Mouse (Mus musculus) liver, embryonic 15.5 days (tissue): Measurements from ENCODE around the gene 4921504E06Rik. TPM values are rescaled to one million over a fixed set of nuclear protein-coding genes. Genes with fewer than 3 reads are reported as not detected.

ENCODE experiments used
- ATAC-seq: fragments of 200-750 bp; cut with Nextera tagmentation; 2 replicates; pipeline ENCODE4 v1.8.0; 2017; ENCODE audit warnings: moderate number of reproducible peaks, mild to moderate bottlenecking, moderate library complexity; ENCODE audit not compliant: insufficient read depth
- H3K27ac ChIP-seq: fragments of 300-500 bp; sonication (generic); replicated peaks from 2 replicates; pipeline ENCODE4 v1.5.1; 2015; ENCODE audit warnings: mild to moderate bottlenecking, inconsistent platforms
- H3K27me3 ChIP-seq: fragments of 300-500 bp; sonication (generic); 2 replicates; pipeline ENCODE4 v1.6.1; 2015; ENCODE audit warnings: mild to moderate bottlenecking, inconsistent platforms
- H3K36me3 ChIP-seq: fragments of 300-500 bp; sonication (generic); replicated peaks from 2 replicates; pipeline ENCODE4 v1.6.1; 2015; ENCODE audit warnings: moderate library complexity, mild to moderate bottlenecking, inconsistent platforms
- H3K4me1 ChIP-seq: fragments of 300-500 bp; sonication (generic); replicated peaks from 2 replicates; pipeline ENCODE4 v1.6.1; 2015; ENCODE audit warnings: inconsistent platforms
- H3K4me2 ChIP-seq: fragments of 300-500 bp; sonication (generic); 2 replicates; pipeline ENCODE4 v1.6.1; 2015; ENCODE audit warnings: moderate library complexity, mild to moderate bottlenecking, inconsistent platforms
- H3K4me3 ChIP-seq: fragments of 300-500 bp; sonication (generic); replicated peaks from 2 replicates; pipeline ENCODE4 v1.5.1; 2015; ENCODE audit warnings: mild to moderate bottlenecking, inconsistent platforms
- H3K9ac ChIP-seq: fragments of 300-500 bp; sonication (generic); 2 replicates; pipeline ENCODE4 v1.6.1; 2015; ENCODE audit warnings: moderate library complexity, mild to moderate bottlenecking, inconsistent platforms
- H3K9me3 ChIP-seq: fragments of 300-500 bp; sonication (generic); replicated peaks from 2 replicates; pipeline ENCODE4 v1.6.1; 2016; ENCODE audit warnings: inconsistent platforms
- WGBS: fragments of 180-500 bp; shearing (Covaris S2); methylation state at CpG from one replicate; pipeline ENCODE4 v1.1.7; 2015; ENCODE audit warnings: mixed read lengths; ENCODE audit not compliant: insufficient replicate concordance; 5-methylcytosine and 5-hydroxymethylcytosine counted together
- polyA plus RNA-seq: library from polyadenylated mRNA; unstranded; fragments of >200 nt; fragmentation: Nextera tagmentation; extraction: Ambion mirVana; gene quantifications from 2 replicates; pipeline ENCODE4 v1.2.1, GENCODE M21; 2015

The 4921504E06Rik gene
- polyA plus RNA-seq, 1 experiment from 2014 or later, result not detected

GRCm38 (mm10) chr2:19444931-19445831 lies 108.5 kb downstream of the 4921504E06Rik start, which contains the start of gene Ptf1a:
Gene Ptf1a (plus strand): TSS chr2:19445663.
- Histone ChIP-seq H3K36me3 (no peaks in the 10 kb centered on the region), H3K4me2 (no peak within 1 kb of the TSS), H3K27ac (no peak within 1 kb of the TSS), H3K4me3 (no peak within 1 kb of the TSS), H3K9me3 (no peaks in the 10 kb centered on the region), H3K9ac (no peak within 1 kb of the TSS), H3K27me3 (peaks cover 89% of the 10 kb centered on the region), H3K4me1 (no peaks in the 10 kb centered on the region)
- ATAC-seq, result no peak
- 1% methylated on average over 53 of the region's 53 CpGs for WGBS

GRCm38 (mm10) chr2:19444346-19444745 lies 109.4 kb downstream of the 4921504E06Rik start:
- no peak overlapping the region for H3K27ac ChIP-seq
- no peak overlapping the region for H3K4me2 ChIP-seq
- no peak overlapping the region for H3K4me3 ChIP-seq
- no peaks in the 10 kb centered on the region for H3K36me3 ChIP-seq
- H3K27me3 ChIP-seq, result peaks cover 80% of the 10 kb centered on the region
- 4% methylated on average over 9 of the region's 9 CpGs for WGBS
- ATAC-seq, result no peak
- no peak overlapping the region for H3K9ac ChIP-seq
- no peaks in the 10 kb centered on the region for H3K9me3 ChIP-seq
- no peaks in the 10 kb centered on the region for H3K4me1 ChIP-seq

- ATAC-seq, result no peak
- H3K4me2 ChIP-seq, result no peak overlapping the region
- H3K4me3 ChIP-seq, result no peak overlapping the region
- H3K27me3 ChIP-seq, result peaks cover 76% of the 10 kb centered on the region
- H3K27ac ChIP-seq, result no peak overlapping the region
- no peaks in the 10 kb centered on the region for H3K36me3 ChIP-seq
- no peaks in the 10 kb centered on the region for H3K9me3 ChIP-seq
- 6% methylated on average over 41 of the region's 41 CpGs for WGBS
- no peaks in the 10 kb centered on the region for H3K4me1 ChIP-seq
- H3K9ac ChIP-seq, result no peak overlapping the region
These were observed 121.9 kb downstream of the 4921504E06Rik start for GRCm38 (mm10) chr2:19431614-19432323.

DNA sequence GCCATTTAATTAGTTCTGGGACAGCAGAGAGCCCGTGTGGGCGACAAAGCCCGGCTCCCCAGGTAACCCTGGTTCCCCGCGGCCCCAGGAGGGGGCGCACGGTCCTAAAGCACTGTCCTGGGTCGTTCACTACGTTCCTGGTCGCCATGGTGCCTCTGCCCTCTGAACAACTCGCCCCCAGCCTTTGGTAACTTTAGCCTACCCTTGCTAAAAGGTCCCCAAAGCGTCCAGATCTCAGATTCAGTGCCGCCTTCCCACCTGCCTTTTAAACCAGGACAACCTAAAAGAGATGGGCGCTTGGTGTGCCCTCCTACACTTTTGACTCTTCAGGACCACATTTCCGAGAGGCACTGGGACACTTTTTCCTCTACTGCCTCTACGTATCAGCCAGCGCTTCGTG lies 122.5 kb downstream of the 4921504E06Rik start:
- Histone ChIP-seq H3K27ac (no peak overlapping the region), H3K9me3 (no peaks in the 10 kb centered on the region), H3K27me3 (peaks cover 76% of the 10 kb centered on the region), H3K4me3 (no peak overlapping the region), H3K4me1 (no peaks in the 10 kb centered on the region), H3K9ac (no peak overlapping the region), H3K4me2 (no peak overlapping the region), H3K36me3 (no peaks in the 10 kb centered on the region)
- under 1% methylated on average over 18 of the region's 18 CpGs for WGBS
- no peak for ATAC-seq

- peaks cover 71% of the 10 kb centered on the region for H3K27me3 ChIP-seq
- no peak overlapping the region for H3K4me2 ChIP-seq
- H3K9ac ChIP-seq, result no peak overlapping the region
- no peak overlapping the region for H3K4me3 ChIP-seq
- H3K36me3 ChIP-seq, result no peaks in the 10 kb centered on the region
- no peaks in the 10 kb centered on the region for H3K9me3 ChIP-seq
- no peak overlapping the region for H3K27ac ChIP-seq
- ATAC-seq, result no peak
- no peaks in the 10 kb centered on the region for H3K4me1 ChIP-seq
- WGBS, result 2% methylated on average over 33 of the region's 33 CpGs
These were observed 123.0 kb downstream of the 4921504E06Rik start for GRCm38 (mm10) chr2:19430746-19431145.

GRCm38 (mm10) chr2:19429691-19430690 lies 123.7 kb downstream of the 4921504E06Rik start:
- 3% methylated on average over 31 of the region's 31 CpGs for WGBS
- H3K4me1 ChIP-seq, result no peaks in the 10 kb centered on the region
- H3K36me3 ChIP-seq, result no peaks in the 10 kb centered on the region
- H3K9me3 ChIP-seq, result no peaks in the 10 kb centered on the region
- H3K4me3 ChIP-seq, result no peak overlapping the region
- no peak for ATAC-seq
- H3K27ac ChIP-seq, result no peak overlapping the region
- H3K4me2 ChIP-seq, result no peak overlapping the region
- peaks cover 69% of the 10 kb centered on the region for H3K27me3 ChIP-seq
- H3K9ac ChIP-seq, result no peak overlapping the region

DNA sequence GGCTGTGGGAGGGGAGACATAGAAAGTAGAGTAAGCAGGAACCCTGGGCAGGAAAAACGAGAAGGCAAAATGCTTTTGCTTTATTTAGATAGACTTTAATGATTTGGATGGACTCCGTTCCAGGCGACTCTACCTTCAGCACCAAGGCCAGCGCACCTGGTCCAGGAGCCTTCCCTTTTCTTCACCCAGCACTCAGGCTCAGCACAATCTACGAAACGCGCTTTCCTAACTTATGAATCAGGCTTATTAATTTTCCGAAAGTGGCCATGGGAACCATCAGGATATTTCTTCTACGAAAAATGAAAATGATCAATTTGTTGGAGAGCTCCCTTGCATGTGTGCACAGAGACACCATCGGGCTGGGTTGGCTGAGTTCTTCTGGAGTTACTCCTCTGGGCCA lies 124.7 kb downstream of the 4921504E06Rik start:
- Histone ChIP-seq H3K9me3 (no peaks in the 10 kb centered on the region), H3K27ac (no peak overlapping the region), H3K4me3 (no peak overlapping the region), H3K27me3 (peaks cover 59% of the 10 kb centered on the region), H3K9ac (no peak overlapping the region), H3K4me2 (no peak overlapping the region), H3K4me1 (no peaks in the 10 kb centered on the region), H3K36me3 (no peaks in the 10 kb centered on the region)
- whole genome bisulfite sequencing, result 3% methylated on average over 10 of the region's 10 CpGs
- ATAC-seq, result no peak

DNA sequence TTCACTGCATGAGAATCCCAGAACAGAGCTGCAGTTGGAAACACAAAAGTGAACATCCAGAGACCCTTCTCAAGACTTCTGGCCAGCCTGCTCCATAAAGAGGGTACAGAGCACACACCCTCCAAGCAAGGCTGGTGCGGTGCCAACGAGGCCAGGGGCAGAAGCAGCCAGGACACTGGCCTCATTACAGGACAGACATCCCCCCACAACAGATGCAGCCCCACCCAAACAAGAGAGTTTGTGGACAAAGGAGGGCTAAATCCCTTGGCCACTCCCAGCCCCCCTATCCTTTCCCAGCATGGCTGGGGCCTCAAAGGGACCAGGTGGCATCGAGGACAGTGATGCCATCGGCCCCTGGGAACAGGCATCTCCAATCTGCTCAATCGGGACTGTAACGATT lies 130.6 kb downstream of the 4921504E06Rik start:
- WGBS, result 65% methylated on average over 6 of the region's 6 CpGs
- Histone ChIP-seq H3K36me3 (no peaks in the 10 kb centered on the region), H3K9ac (no peak overlapping the region), H3K27me3 (peaks cover 8% of the 10 kb centered on the region), H3K9me3 (no peaks in the 10 kb centered on the region), H3K4me2 (no peak overlapping the region), H3K27ac (no peak overlapping the region), H3K4me3 (no peak overlapping the region), H3K4me1 (no peaks in the 10 kb centered on the region)
- ATAC-seq, result no peak

GRCm38 (mm10) chr2:19422226-19422625 lies 131.5 kb downstream of the 4921504E06Rik start:
- no peaks in the 10 kb centered on the region for H3K36me3 ChIP-seq
- no peak for ATAC-seq

GRCm38 (mm10) chr2:19419686-19420345 lies 133.9 kb downstream of the 4921504E06Rik start:
- Histone ChIP-seq H3K9me3 (no peaks in the 10 kb centered on the region), H3K4me3 (no peak overlapping the region), H3K4me1 (peaks cover 2% of the 10 kb centered on the region), H3K9ac (no peak overlapping the region), H3K27me3 (peaks cover 7% of the 10 kb centered on the region), H3K27ac (no peak overlapping the region), H3K36me3 (no peaks in the 10 kb centered on the region), H3K4me2 (no peak overlapping the region)
- WGBS, result 43% methylated on average over 1 of the region's 1 CpGs
- ATAC-seq, result no peak

More at GRCm38 (mm10) chr2:19422226-19422625, 131.5 kb downstream of the 4921504E06Rik start:
- no peak overlapping the region for H3K4me3 ChIP-seq
- no peak overlapping the region for H3K9ac ChIP-seq
- H3K4me2 ChIP-seq, result no peak overlapping the region
- H3K27ac ChIP-seq, result no peak overlapping the region
- peaks cover 4% of the 10 kb centered on the region for H3K27me3 ChIP-seq
- no peaks in the 10 kb centered on the region for H3K4me1 ChIP-seq
- H3K9me3 ChIP-seq, result no peaks in the 10 kb centered on the region
